Mouse (Mus musculus): Measurements from ENCODE around the gene Acvr2a. TPM values are rescaled to one million over a fixed set of nuclear protein-coding genes. Genes with fewer than 3 reads are reported as not detected.
"Not testable (repeated sequence)": the region's sequence is repeated elsewhere in the genome, so short reads cannot be mapped to it uniquely, and the experiment has no call there.

The Acvr2a gene
- polyA plus RNA-seq, 1 experiment from 2014 or later, result 42.8 TPM

DNA sequence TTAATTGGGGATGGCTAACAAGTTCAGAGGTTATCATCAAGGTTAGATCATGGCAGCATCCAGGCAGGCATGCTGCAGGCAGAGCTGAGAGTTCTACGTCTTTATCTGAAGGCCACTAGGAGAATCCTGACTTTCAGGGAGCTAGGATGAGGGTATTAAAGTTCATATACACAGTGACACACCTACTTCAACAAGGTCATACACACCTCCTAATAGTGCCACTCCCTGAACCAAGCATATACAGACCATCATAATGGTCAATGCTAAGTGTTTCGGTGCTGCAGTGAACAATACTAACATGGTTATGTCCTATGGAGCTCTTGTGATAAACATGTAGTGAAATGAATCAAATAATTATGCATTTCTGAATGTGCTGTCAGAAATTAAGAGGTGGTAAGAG lies 12.0 kb downstream of the Acvr2a start:
- ATAC-seq (ENCODE audit: low FRiP score), result no peak
- no peak overlapping the region for H3K4me3 ChIP-seq (replicated peaks)
- 91% methylated on average over 2 of the region's 2 CpGs for WGBS
- H3K36me3 ChIP-seq (replicated peaks), result 0 out of 2 replicates have a peak, but pooled peaks cover 2% of the 10 kb centered on the region
- no peak overlapping the region for H3K9ac ChIP-seq
- H3K4me1 ChIP-seq, result no peaks in the 10 kb centered on the region
- H3K4me2 ChIP-seq, result no peak overlapping the region
- no peaks in the 10 kb centered on the region for H3K27me3 ChIP-seq
- no peak overlapping the region for H3K27ac ChIP-seq
- H3K9me3 ChIP-seq, result no peaks in the 10 kb centered on the region

DNA sequence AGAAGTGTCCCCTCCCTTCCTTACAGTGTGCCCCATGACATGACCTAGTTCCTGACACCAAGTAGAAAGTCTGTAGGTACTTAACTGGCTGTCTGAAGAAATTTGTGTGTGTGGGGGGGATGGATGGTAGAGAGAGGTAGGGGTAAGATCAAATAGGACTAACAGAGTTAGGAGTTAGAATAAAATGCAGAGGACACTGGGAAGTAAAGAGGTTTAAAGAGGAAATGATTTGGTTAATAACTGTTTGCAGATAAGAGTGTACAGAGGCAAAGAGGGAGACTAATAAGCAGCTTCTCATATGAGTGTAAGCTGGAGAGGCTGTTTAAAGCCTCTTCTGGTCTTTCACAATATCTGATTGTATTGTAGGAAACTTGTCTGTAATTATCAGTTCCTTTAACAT lies 12.5 kb downstream of the Acvr2a start:
- Histone ChIP-seq H3K4me3 (replicated peaks) (no peak overlapping the region), H3K4me1 (no peaks in the 10 kb centered on the region), H3K9ac (no peak overlapping the region), H3K4me2 (no peak overlapping the region), H3K36me3 (replicated peaks) (0 out of 2 replicates have a peak, but pooled peaks cover 2% of the 10 kb centered on the region), H3K9me3 (no peaks in the 10 kb centered on the region), H3K27me3 (no peaks in the 10 kb centered on the region), H3K27ac (no peak overlapping the region)
- ATAC-seq (ENCODE audit: low FRiP score), result no peak

DNA sequence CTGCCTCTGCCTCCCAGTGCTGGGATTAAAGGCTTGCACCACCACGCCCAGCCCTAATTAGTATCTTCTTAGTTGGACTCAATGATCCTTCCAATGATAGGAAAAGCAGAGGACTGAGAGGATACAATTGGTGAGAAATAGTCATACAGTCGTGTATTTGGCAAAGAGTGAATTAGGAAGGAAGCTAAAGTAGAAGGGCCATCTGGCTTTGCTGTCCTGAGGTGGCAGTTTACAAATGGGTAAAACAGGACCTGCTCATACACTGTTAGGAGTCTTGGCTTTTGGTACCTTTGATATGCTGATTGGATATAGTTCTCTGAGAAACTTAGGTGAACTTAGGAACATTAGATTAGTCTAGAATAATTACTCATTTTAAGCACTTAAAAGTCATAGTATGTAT lies 16.6 kb downstream of the Acvr2a start:
- Histone ChIP-seq H3K4me3 (replicated peaks) (no peak overlapping the region), H3K9me3 (no peaks in the 10 kb centered on the region), H3K27me3 (no peaks in the 10 kb centered on the region), H3K9ac (no peak overlapping the region), H3K4me2 (no peak overlapping the region), H3K4me1 (no peaks in the 10 kb centered on the region; the same call in 1 of the 2 replicates), H3K27ac (no peak overlapping the region), H3K36me3 (replicated peaks) (0 out of 2 replicates have a peak, but pooled peaks cover 2% of the 10 kb centered on the region)
- 87% methylated on average over 2 of the region's 2 CpGs for WGBS
- ATAC-seq (ENCODE audit: low FRiP score), result no peak

DNA sequence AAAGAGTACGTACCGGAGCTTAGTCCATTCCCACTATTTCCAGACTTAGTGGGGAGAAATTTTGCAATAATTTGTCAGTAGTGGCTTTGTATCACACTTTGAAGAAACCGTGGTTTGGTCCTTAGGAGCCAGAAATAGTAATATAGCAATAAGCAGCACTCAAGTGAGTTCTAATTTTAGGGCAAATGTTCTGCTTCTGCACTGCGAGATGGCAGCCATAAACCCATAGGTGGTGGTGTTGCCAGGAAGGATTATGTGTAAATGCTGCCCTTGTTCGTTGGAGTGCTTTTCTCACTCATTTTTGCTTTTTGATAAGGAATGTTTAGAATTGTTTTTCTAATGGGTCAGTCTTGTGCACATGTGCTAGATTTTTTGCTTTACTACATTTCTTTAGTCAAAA lies 18.4 kb downstream of the Acvr2a start:
- 88% methylated on average over 5 of the region's 5 CpGs for WGBS
- Histone ChIP-seq H3K36me3 (replicated peaks) (0 out of 2 replicates have a peak, but pooled peaks cover 2% of the 10 kb centered on the region), H3K4me2 (no peak overlapping the region), H3K9ac (no peak overlapping the region), H3K27ac (no peak overlapping the region), H3K27me3 (no peaks in the 10 kb centered on the region), H3K4me3 (replicated peaks) (no peak overlapping the region), H3K4me1 (no peaks in the 10 kb centered on the region; the same call in 1 of the 2 replicates), H3K9me3 (no peaks in the 10 kb centered on the region)
- ATAC-seq (ENCODE audit: low FRiP score), result no peak

DNA sequence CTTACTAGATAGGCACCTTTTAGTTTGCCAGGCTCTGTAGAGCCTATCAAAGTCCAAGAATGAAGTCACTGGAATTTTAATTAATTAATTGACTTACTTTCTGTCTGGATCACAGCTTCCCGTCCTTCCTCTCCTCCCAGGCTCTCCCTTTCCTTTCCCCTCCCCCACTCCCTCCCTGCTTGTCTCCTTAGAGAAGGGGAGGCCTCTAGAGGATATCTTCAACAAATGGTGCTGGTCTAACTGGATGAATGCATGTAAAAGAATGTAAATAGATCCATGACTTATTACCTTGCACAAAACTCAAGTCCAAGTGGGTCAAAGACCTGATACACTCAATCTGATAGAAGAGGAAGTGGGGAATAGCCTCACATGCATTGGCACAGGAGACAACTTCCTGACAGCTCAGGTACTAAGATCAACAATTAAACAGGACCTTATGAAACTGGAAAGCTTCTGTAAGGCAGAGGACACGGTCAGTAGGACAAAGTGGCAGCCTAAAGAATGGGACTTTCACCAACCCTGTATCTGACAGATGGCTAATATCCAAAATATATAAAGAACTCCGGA lies 20.1 kb downstream of the Acvr2a start:
- WGBS, result 60% methylated on average over 3 of the region's 3 CpGs
- H3K9ac ChIP-seq, result no peak overlapping the region
- no peak overlapping the region for H3K27ac ChIP-seq
- no peak overlapping the region for H3K4me2 ChIP-seq
- H3K9me3 ChIP-seq, result no peaks in the 10 kb centered on the region
- no peaks in the 10 kb centered on the region; the same call in 1 of the 2 replicates for H3K4me1 ChIP-seq
- no peak for ATAC-seq (ENCODE audit: low FRiP score)
- no peaks in the 10 kb centered on the region for H3K27me3 ChIP-seq
- H3K36me3 ChIP-seq (replicated peaks), result 0 out of 2 replicates have a peak, but pooled peaks cover 2% of the 10 kb centered on the region
- H3K4me3 ChIP-seq (replicated peaks), result no peak overlapping the region

DNA sequence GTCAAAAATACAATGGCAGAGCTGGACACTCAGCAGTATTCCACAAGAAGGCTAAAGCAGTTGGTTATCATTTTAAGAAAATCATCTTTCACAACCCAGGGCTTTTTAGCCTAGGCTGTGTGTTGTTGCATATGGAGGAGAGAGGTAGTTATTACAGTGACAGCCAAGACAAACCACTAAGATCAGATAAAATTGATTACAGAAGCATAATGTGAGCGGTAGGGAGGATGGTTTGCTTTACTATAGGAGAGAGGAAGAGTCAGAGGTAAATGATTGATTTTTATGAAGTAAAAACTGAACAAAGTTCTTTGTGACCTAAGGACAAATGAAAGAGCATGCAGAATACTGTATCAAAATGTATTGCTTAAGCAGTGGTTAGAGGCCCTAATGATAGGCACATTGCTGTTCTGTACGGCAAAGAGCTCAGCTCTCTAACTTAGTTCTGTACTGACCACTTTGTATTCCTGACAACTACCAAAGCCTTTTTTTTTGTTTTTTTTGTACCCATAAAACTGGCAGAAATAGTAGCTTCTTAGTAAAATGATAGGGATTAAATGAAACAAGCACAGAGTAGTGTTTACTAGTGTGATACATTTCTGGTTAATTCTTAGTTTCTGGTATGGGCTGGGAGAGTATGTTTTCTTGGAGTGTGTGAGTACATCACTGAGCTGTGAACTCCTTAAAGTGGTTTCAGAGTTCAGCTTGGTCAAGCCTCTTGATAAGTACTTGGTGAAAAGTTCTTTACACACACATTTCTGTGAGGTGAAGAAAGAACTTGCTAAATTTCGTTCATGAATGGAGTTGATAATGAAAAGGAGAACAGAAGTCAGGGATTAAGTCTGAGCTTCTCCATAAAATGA lies 27.9 kb downstream of the Acvr2a start:
- H3K4me3 ChIP-seq (replicated peaks), result no peak overlapping the region
- no peak for ATAC-seq (ENCODE audit: low FRiP score)
- H3K4me1 ChIP-seq, result peaks cover 3% of the 10 kb centered on the region; the same call in 1 of the 2 replicates
- no peak overlapping the region for H3K4me2 ChIP-seq
- no peaks in the 10 kb centered on the region for H3K27me3 ChIP-seq
- WGBS, result 90% methylated on average over 3 of the region's 3 CpGs
- H3K9ac ChIP-seq, result no peak overlapping the region
- no peaks in the 10 kb centered on the region for H3K9me3 ChIP-seq
- no peaks in the 10 kb centered on the region for H3K36me3 ChIP-seq (replicated peaks)
- H3K27ac ChIP-seq, result no peak overlapping the region

DNA sequence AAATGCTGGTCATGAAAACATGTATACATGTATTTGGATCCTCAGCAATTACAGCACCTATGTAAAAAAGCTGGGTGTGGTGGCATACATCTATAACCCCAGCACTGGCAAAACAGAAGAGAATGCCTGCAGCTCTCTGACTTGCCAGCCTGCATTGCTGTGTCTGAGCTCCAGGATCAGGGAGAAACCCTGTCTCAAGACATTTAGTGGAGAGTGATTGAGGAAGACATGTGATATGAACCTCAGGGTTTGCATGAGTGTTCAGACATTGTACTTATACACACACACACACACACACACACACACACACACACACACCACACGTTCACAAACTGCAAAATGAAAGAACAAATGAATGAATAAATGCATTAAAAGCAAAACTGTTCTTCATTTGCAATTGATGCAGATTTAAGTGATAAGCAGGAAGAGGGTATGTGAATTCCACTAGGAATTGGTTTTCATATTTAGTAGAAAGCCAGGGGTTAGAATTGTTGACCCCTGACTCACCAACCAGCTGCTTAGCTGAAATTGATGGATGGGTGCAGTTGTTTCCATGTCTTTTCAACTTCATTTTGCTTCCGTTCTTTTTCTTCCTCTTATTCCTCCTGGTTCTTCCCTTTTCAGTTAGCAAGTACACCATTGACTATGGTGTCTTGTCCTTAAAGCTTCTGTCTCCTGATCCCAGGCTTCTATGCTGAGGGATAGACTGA lies 32.9 kb downstream of the Acvr2a start:
- no peak for ATAC-seq (ENCODE audit: low FRiP score)
- Histone ChIP-seq H3K4me3 (replicated peaks) (no peak overlapping the region), H3K36me3 (replicated peaks) (no peaks in the 10 kb centered on the region), H3K4me2 (no peak overlapping the region), H3K4me1 (peaks cover 3% of the 10 kb centered on the region; the same call in 1 of the 2 replicates), H3K27ac (no peak overlapping the region), H3K9me3 (no peaks in the 10 kb centered on the region), H3K27me3 (no peaks in the 10 kb centered on the region), H3K9ac (no peak overlapping the region)
- WGBS, result 68% methylated on average over 2 of the region's 2 CpGs

DNA sequence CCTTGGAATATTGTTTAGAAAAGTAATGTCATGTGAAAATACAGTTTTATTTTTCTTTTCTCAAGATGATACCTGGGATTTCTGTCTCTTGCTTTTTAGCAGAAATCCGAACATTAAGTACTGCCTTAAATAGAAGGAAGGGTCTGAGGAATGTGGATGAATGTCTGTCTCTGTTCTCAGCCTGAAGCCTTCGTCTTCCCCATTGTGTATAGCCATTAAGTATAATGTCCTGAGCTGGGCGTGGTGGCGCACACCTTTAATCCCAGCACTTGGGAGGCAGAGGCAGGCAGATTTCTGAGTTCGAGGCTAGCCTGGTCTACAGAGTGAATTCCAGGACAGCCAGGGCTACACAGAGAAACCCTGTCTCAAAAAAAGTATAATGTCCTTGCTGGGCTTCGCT lies 51.7 kb downstream of the Acvr2a start:
- not testable (repeated sequence) for H3K4me2 ChIP-seq; H3K9ac ChIP-seq; ATAC-seq (ENCODE audit: low FRiP score); H3K27ac ChIP-seq; H3K4me3 ChIP-seq (replicated peaks); H3K27me3 ChIP-seq; H3K36me3 ChIP-seq (replicated peaks); H3K4me1 ChIP-seq; H3K9me3 ChIP-seq
- 96% methylated on average over 6 of the region's 6 CpGs for WGBS

DNA sequence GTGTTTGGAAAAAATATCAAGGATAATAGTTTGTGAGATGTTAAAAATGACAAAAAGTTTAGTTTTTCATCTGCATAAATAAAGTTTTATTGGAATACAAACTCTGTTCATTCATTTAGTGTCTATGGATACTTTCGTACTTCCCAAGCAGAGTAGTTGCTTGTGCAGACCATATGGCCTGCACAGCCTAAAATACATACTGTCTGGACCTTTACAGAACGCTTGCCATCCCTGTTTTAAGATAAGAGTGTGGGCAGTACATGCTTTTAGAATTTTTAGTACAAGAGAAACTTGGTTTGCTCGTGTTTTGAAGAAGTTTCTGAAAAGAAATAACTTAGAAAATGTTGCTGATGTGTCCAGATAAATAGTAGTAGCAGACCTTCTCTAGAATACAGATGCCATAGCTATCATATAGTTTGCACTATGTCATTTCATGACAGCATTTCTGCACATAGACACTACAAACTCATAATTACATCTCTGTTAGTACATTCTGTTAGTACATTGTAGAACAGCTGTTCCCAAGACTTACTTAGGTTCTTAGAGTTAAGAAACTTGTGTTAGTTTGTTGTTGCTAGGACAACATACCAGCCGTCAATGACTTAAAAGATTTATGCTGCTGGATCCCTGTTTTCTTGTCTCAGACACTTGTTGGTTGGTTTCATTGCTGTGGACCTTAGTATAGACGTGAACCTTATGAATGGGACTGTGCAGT lies 54.4 kb downstream of the Acvr2a start:
- no peaks in the 10 kb centered on the region for H3K36me3 ChIP-seq (replicated peaks)
- WGBS, result 86% methylated on average over 5 of the region's 5 CpGs
- no peak overlapping the region for H3K4me3 ChIP-seq (replicated peaks)
- H3K9me3 ChIP-seq, result no peaks in the 10 kb centered on the region
- H3K4me2 ChIP-seq, result no peak overlapping the region
- no peak overlapping the region for H3K9ac ChIP-seq
- H3K27ac ChIP-seq, result no peak overlapping the region
- H3K27me3 ChIP-seq, result no peaks in the 10 kb centered on the region
- ATAC-seq (ENCODE audit: low FRiP score), result no peak
- H3K4me1 ChIP-seq, result peaks cover 4% of the 10 kb centered on the region; the same call in 1 of the 2 replicates

DNA sequence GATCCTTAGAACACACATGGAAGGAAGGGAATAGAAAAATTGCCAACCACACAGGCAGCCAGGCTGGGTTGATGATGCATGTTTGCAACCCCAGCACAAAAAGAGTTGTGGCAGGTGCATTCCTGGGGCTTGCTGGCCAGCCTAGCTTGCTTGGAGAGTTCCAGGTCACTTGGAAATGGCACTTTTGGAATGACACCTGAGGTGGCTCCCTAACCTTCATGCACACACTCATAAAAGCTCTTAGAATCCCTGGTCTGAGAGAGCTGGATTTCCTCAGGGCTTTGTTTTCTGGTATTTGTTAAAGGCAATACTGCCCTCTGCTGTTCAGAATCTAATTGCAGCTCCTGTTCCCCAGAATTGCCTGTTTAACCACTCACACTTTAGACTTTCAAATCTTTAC lies 72.0 kb downstream of the Acvr2a start:
- Histone ChIP-seq H3K4me2 (no peak overlapping the region), H3K4me3 (replicated peaks) (no peak overlapping the region), H3K27me3 (no peaks in the 10 kb centered on the region), H3K36me3 (replicated peaks) (no peaks in the 10 kb centered on the region; the same call in 1 of the 2 replicates), H3K9me3 (no peaks in the 10 kb centered on the region), H3K27ac (no peak overlapping the region), H3K4me1 (no peaks in the 10 kb centered on the region), H3K9ac (no peak overlapping the region)
- ATAC-seq (ENCODE audit: low FRiP score), result peak; percentile 75; the same call in 1 of the 2 replicates

DNA sequence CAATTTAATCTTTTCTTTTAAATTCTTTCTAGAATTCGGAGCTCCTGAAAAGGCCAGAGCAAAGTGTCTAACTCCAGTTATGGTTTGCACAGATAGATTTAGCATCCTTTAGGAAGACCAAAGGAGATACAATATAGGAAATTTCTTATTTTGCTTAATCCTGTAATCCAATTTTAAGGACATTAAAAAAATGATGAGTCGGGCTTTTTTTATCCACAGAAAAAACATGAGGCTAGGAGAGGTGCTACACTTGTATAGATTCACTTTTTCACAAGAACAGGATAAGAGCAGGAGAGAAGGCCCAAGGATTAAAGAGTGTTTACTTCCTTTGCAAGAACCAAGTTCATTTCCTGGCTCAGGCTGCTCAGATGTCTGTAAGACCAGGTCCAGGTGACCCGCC lies 81.3 kb downstream of the Acvr2a start:
- H3K4me2 ChIP-seq, result no peak overlapping the region
- H3K9me3 ChIP-seq, result no peaks in the 10 kb centered on the region
- no peak overlapping the region for H3K4me3 ChIP-seq (replicated peaks)
- WGBS, result 92% methylated on average over 3 of the region's 3 CpGs
- no peak for ATAC-seq (ENCODE audit: low FRiP score)
- H3K27me3 ChIP-seq, result no peaks in the 10 kb centered on the region
- H3K9ac ChIP-seq, result no peak overlapping the region
- peaks cover 18% of the 10 kb centered on the region for H3K36me3 ChIP-seq (replicated peaks)
- no peak overlapping the region for H3K27ac ChIP-seq
- H3K4me1 ChIP-seq, result no peaks in the 10 kb centered on the region

DNA sequence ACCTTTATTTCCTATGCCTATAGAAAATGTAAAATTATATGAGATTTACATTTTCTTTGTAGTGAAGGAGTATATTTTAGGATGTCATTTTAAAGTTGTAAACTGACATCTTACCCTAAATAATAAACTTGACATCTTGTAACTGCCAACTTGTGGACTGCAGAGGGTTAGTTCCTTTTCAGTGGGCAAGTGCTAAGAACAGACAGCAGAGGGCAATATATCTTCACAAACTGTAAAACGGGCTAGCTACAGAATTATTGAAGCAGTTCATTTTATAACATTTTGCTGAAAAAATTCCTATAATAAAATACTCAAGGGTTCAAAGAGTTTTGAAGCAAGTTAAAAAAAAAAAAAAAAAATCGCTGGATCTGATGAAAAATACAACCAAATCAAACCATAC lies 95.0 kb downstream of the Acvr2a start:
- Histone ChIP-seq H3K4me3 (replicated peaks) (no peak overlapping the region), H3K27me3 (no peaks in the 10 kb centered on the region), H3K4me1 (no peaks in the 10 kb centered on the region), H3K9me3 (no peaks in the 10 kb centered on the region), H3K9ac (no peak overlapping the region), H3K36me3 (replicated peaks) (peaks cover 30% of the 10 kb centered on the region), H3K4me2 (no peak overlapping the region), H3K27ac (no peak overlapping the region)
- 71% methylated on average over 2 of the region's 2 CpGs for WGBS
- no peak for ATAC-seq (ENCODE audit: low FRiP score)

Data from forebrain, embryonic 12.5 days (tissue).